Mouse (Mus musculus) hindbrain, embryonic 10.5 days (tissue): ENCODE results near the gene AI597479. TPM values are rescaled to one million over a fixed set of nuclear protein-coding genes. Genes with fewer than 3 reads are reported as not detected.

ENCODE experiments used
- DNase-seq: peaks from one replicate; pipeline ENCODE4 v3.0.0-alpha.2; 2017; ENCODE audit warnings: low spot score
- H3K27ac ChIP-seq: fragments of 300-500 bp; sonication (generic); 2 replicates; pipeline ENCODE4 v1.5.1; 2016; ENCODE audit warnings: mild to moderate bottlenecking, moderate library complexity
- H3K27me3 ChIP-seq: fragments of 300-500 bp; sonication (generic); 2 replicates; pipeline ENCODE4 v1.6.1; 2016; ENCODE audit warnings: mild to moderate bottlenecking; ENCODE audit not compliant: poor library complexity, insufficient read depth, severe bottlenecking
- H3K36me3 ChIP-seq: fragments of 300-500 bp; sonication (generic); 2 replicates; pipeline ENCODE4 v1.6.1; 2016; ENCODE audit warnings: mild to moderate bottlenecking, moderate library complexity
- H3K4me1 ChIP-seq: fragments of 300-500 bp; sonication (generic); replicated peaks from 2 replicates; pipeline ENCODE4 v1.6.1; 2016; ENCODE audit warnings: mild to moderate bottlenecking
- H3K4me3 ChIP-seq: fragments of 300-500 bp; sonication (generic); 2 replicates; pipeline ENCODE4 v1.5.1; 2016; ENCODE audit warnings: mild to moderate bottlenecking, moderate library complexity
- H3K9me3 ChIP-seq: fragments of 300-500 bp; sonication (generic); 2 replicates; pipeline ENCODE4 v1.6.1; 2016; ENCODE audit warnings: mild to moderate bottlenecking, moderate library complexity
- WGBS: fragments of 180-500 bp; shearing (Covaris S2); methylation state at CpG from one replicate; pipeline ENCODE4 v1.1.7; 2016; 5-methylcytosine and 5-hydroxymethylcytosine counted together
- polyA plus RNA-seq: library from polyadenylated mRNA; unstranded; fragments of >200 nt; fragmentation: Nextera tagmentation; extraction: Ambion mirVana; gene quantifications from 2 replicates; pipeline ENCODE4 v1.2.1, GENCODE M21; 2016

AI597479 gene
- polyA plus RNA-seq, 1 experiment from 2014 or later, result 34.9 TPM

- Histone ChIP-seq H3K9me3 (no peaks in the 10 kb centered on the region), H3K27me3 (no peaks in the 10 kb centered on the region), H3K4me1 (peaks cover 28% of the 10 kb centered on the region), H3K4me3 (peak overlapping the region; percentile 88), H3K27ac (peak overlapping the region; percentile 93), H3K36me3 (peaks cover 4% of the 10 kb centered on the region)
- peak; percentile 23 for DNase-seq
- WGBS, result 47% methylated on average over 13 of the region's 13 CpGs
These were observed 7.0 kb upstream of the AI597479 start for GRCm38 (mm10) chr1:43091306-43092055.

GRCm38 (mm10) chr1:43092056-43093015 is 6.2 kb upstream of the AI597479 start:
- no peaks in the 10 kb centered on the region for H3K27me3 ChIP-seq
- no peaks in the 10 kb centered on the region for H3K9me3 ChIP-seq
- H3K4me3 ChIP-seq, result peak overlapping the region; percentile 88
- peak overlapping the region; percentile 93 for H3K27ac ChIP-seq
- WGBS, result under 1% methylated on average over 102 of the region's 102 CpGs
- peak; percentile 77 for DNase-seq
- H3K4me1 ChIP-seq, result peaks cover 34% of the 10 kb centered on the region
- H3K36me3 ChIP-seq, result peaks cover 4% of the 10 kb centered on the region

- Histone ChIP-seq H3K4me3 (no peak overlapping the region), H3K27me3 (no peaks in the 10 kb centered on the region), H3K27ac (no peak overlapping the region), H3K36me3 (peaks cover 4% of the 10 kb centered on the region; the same call in 1 of the 2 replicates), H3K4me1 (peaks cover 41% of the 10 kb centered on the region), H3K9me3 (no peaks in the 10 kb centered on the region)
- WGBS, result 78% methylated on average over 2 of the region's 2 CpGs
- no peak for DNase-seq
These were observed 4.3 kb upstream of the AI597479 start for GRCm38 (mm10) chr1:43094206-43094605.

GRCm38 (mm10) chr1:43108729-43109128 is 10.2 kb downstream of the AI597479 start:
- no peak for DNase-seq
- no peak overlapping the region for H3K4me3 ChIP-seq
- no peaks in the 10 kb centered on the region for H3K9me3 ChIP-seq
- H3K36me3 ChIP-seq, result peaks cover 92% of the 10 kb centered on the region
- 87% methylated on average over 2 of the region's 2 CpGs for WGBS
- no peaks in the 10 kb centered on the region for H3K4me1 ChIP-seq
- no peaks in the 10 kb centered on the region for H3K27me3 ChIP-seq
- no peak overlapping the region for H3K27ac ChIP-seq

GRCm38 (mm10) chr1:43110556-43110955 is 12.0 kb downstream of the AI597479 start:
- no peak overlapping the region for H3K27ac ChIP-seq
- H3K36me3 ChIP-seq, result peaks cover 95% of the 10 kb centered on the region
- no peaks in the 10 kb centered on the region for H3K9me3 ChIP-seq
- H3K4me3 ChIP-seq, result no peak overlapping the region
- no peaks in the 10 kb centered on the region for H3K4me1 ChIP-seq
- peak; percentile 45 for DNase-seq
- 54% methylated on average over 4 of the region's 4 CpGs for WGBS
- no peaks in the 10 kb centered on the region for H3K27me3 ChIP-seq

- WGBS, result 91% methylated on average over 2 of the region's 2 CpGs
- Histone ChIP-seq H3K27me3 (no peaks in the 10 kb centered on the region), H3K9me3 (no peaks in the 10 kb centered on the region), H3K27ac (no peak overlapping the region), H3K36me3 (peaks cover 95% of the 10 kb centered on the region), H3K4me1 (no peaks in the 10 kb centered on the region), H3K4me3 (no peak overlapping the region)
- peak; percentile 24 for DNase-seq
These were observed 14.4 kb downstream of the AI597479 start for GRCm38 (mm10) chr1:43112882-43113281.

- peaks cover 72% of the 10 kb centered on the region for H3K36me3 ChIP-seq
- no peak overlapping the region for H3K27ac ChIP-seq
- H3K27me3 ChIP-seq, result no peaks in the 10 kb centered on the region
- 93% methylated on average over 8 of the region's 8 CpGs for WGBS
- H3K4me1 ChIP-seq, result no peaks in the 10 kb centered on the region
- no peaks in the 10 kb centered on the region for H3K9me3 ChIP-seq
- H3K4me3 ChIP-seq, result no peak overlapping the region
- no peak for DNase-seq
These were observed 18.9 kb downstream of the AI597479 start for GRCm38 (mm10) chr1:43117435-43117834.

GRCm38 (mm10) chr1:43120950-43121349 is 22.4 kb downstream of the AI597479 start:
- Histone ChIP-seq H3K9me3 (no peaks in the 10 kb centered on the region), H3K4me3 (no peak overlapping the region), H3K4me1 (no peaks in the 10 kb centered on the region), H3K36me3 (peaks cover 38% of the 10 kb centered on the region), H3K27me3 (no peaks in the 10 kb centered on the region), H3K27ac (no peak overlapping the region)
- no peak for DNase-seq
- WGBS, result 94% methylated on average over 5 of the region's 5 CpGs

- DNase-seq, result no peak
- no peak overlapping the region for H3K4me3 ChIP-seq
- peaks cover 22% of the 10 kb centered on the region for H3K36me3 ChIP-seq
- no peaks in the 10 kb centered on the region for H3K9me3 ChIP-seq
- H3K4me1 ChIP-seq, result no peaks in the 10 kb centered on the region
- 90% methylated on average over 2 of the region's 2 CpGs for WGBS
- H3K27me3 ChIP-seq, result no peaks in the 10 kb centered on the region
- H3K27ac ChIP-seq, result no peak overlapping the region
These were observed 24.1 kb downstream of the AI597479 start for GRCm38 (mm10) chr1:43122616-43123015.

- no peak for DNase-seq
- WGBS, result 84% methylated on average over 4 of the region's 4 CpGs
- Histone ChIP-seq H3K27ac (no peak overlapping the region), H3K27me3 (no peaks in the 10 kb centered on the region), H3K9me3 (no peaks in the 10 kb centered on the region), H3K4me3 (no peak overlapping the region), H3K4me1 (no peaks in the 10 kb centered on the region), H3K36me3 (peaks cover 14% of the 10 kb centered on the region)
These were observed 26.2 kb downstream of the AI597479 start for GRCm38 (mm10) chr1:43124726-43125125.

- no peak overlapping the region for H3K4me3 ChIP-seq
- no peaks in the 10 kb centered on the region for H3K9me3 ChIP-seq
- H3K27ac ChIP-seq, result no peak overlapping the region
These were observed 28.7 kb downstream of the AI597479 start for GRCm38 (mm10) chr1:43127196-43127595.

GRCm38 (mm10) chr1:43127820-43128610 is 29.5 kb downstream of the AI597479 start:
- Histone ChIP-seq H3K27ac (no peak overlapping the region), H3K27me3 (no peaks in the 10 kb centered on the region), H3K4me3 (no peak overlapping the region), H3K36me3 (0 out of 2 replicates have a peak, but pooled peaks cover 4% of the 10 kb centered on the region), H3K9me3 (no peaks in the 10 kb centered on the region), H3K4me1 (no peaks in the 10 kb centered on the region)
- DNase-seq, result no peak
- 76% methylated on average over 8 of the region's 8 CpGs for WGBS

More at GRCm38 (mm10) chr1:43127196-43127595, 28.7 kb downstream of the AI597479 start:
- Histone ChIP-seq H3K4me1 (no peaks in the 10 kb centered on the region), H3K27me3 (no peaks in the 10 kb centered on the region), H3K36me3 (0 out of 2 replicates have a peak, but pooled peaks cover 4% of the 10 kb centered on the region)
- no peak for DNase-seq
